Mouse (Mus musculus) kidney, embryonic 15.5 days (tissue): ENCODE data around the gene Ndufa13. TPM values are rescaled to one million over a fixed set of nuclear protein-coding genes. Genes with fewer than 3 reads are reported as not detected.

Experiments
- ATAC-seq: fragments of 200-750 bp; cut with Nextera tagmentation; replicated peaks from 2 replicates; pipeline ENCODE4 v1.8.0; 2017; ENCODE audit warnings: moderate TSS enrichment; ENCODE audit not compliant: low FRiP score
- H3K27ac ChIP-seq: fragments of 300-500 bp; sonication (generic); 2 replicates; pipeline ENCODE4 v1.5.1; 2015; ENCODE audit warnings: mild to moderate bottlenecking, inconsistent platforms
- H3K27me3 ChIP-seq: fragments of 300-500 bp; sonication (generic); 2 replicates; pipeline ENCODE4 v1.6.1; 2015; ENCODE audit warnings: inconsistent platforms
- H3K36me3 ChIP-seq: fragments of 300-500 bp; sonication (generic); 2 replicates; pipeline ENCODE4 v1.6.1; 2015; ENCODE audit warnings: inconsistent platforms
- H3K4me1 ChIP-seq: fragments of 300-500 bp; sonication (generic); 2 replicates; pipeline ENCODE4 v1.6.1; 2015; ENCODE audit warnings: inconsistent platforms
- H3K4me2 ChIP-seq: fragments of 300-500 bp; sonication (generic); 2 replicates; pipeline ENCODE4 v1.6.1; 2015; ENCODE audit warnings: moderate library complexity, mild to moderate bottlenecking, inconsistent platforms
- H3K4me3 ChIP-seq: fragments of 300-500 bp; sonication (generic); replicated peaks from 2 replicates; pipeline ENCODE4 v1.5.1; 2015; ENCODE audit warnings: mild to moderate bottlenecking, inconsistent platforms
- H3K9ac ChIP-seq: fragments of 300-500 bp; sonication (generic); 2 replicates; pipeline ENCODE4 v1.6.1; 2015; ENCODE audit warnings: mild to moderate bottlenecking, inconsistent platforms
- H3K9me3 ChIP-seq: fragments of 300-500 bp; sonication (generic); replicated peaks from 2 replicates; pipeline ENCODE4 v1.6.1; 2016; ENCODE audit warnings: inconsistent platforms
- WGBS: fragments of 180-500 bp; shearing (Covaris S2); methylation state at CpG from one replicate; pipeline ENCODE4 v1.1.7; 2015; ENCODE audit warnings: mixed read lengths; 5-methylcytosine and 5-hydroxymethylcytosine counted together
- polyA plus RNA-seq: library from polyadenylated mRNA; unstranded; fragments of >200 nt; fragmentation: Nextera tagmentation; extraction: Ambion mirVana; gene quantifications from 2 replicates; pipeline ENCODE4 v1.2.1, GENCODE M21; 2015

Ndufa13 gene
- polyA plus RNA-seq, 1 experiment from 2014 or later: 205 TPM

DNA sequence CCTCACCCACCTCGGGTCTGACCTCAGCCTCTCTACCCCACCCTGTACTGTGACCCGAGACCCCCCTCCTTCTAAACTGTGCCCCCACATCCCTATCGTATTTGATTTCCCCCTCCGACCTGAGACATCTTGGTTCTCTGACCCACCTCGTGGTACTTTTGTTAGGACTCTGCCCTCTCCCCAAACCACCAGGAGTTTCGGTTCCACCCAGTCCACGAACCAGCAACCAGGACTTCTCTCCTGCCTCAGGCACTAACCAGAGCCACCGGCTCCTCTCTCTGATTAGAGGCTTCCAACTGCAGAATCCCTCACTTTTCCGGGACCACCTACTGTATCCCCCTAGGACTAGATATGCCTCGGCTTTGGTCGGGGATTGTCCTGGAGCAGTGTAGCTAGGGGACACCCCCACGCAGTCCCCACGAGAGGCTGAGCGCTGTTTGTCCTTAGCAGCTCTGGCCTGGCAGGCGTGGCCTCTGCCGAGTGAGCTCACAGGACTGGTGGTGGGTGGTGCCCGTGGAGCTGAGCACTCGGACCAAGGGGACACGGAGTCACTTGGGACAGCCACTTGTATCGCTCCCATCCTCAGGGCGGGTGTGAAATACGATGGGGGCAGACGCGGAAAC is 14.0 kb downstream of the Ndufa13 start:
- no peak overlapping the region for H3K27ac ChIP-seq
- no peak for ATAC-seq
- peak overlapping the region; percentile 55 for H3K4me2 ChIP-seq
- peak overlapping the region; percentile 31 for H3K4me3 ChIP-seq
- 4% methylated on average over 24 of the region's 24 CpGs for WGBS
- H3K4me1 ChIP-seq: peaks cover 41% of the 10 kb centered on the region
- H3K9me3 ChIP-seq: no peaks in the 10 kb centered on the region
- peaks cover 76% of the 10 kb centered on the region for H3K27me3 ChIP-seq
- peaks cover 12% of the 10 kb centered on the region for H3K36me3 ChIP-seq
- no peak overlapping the region for H3K9ac ChIP-seq

DNA sequence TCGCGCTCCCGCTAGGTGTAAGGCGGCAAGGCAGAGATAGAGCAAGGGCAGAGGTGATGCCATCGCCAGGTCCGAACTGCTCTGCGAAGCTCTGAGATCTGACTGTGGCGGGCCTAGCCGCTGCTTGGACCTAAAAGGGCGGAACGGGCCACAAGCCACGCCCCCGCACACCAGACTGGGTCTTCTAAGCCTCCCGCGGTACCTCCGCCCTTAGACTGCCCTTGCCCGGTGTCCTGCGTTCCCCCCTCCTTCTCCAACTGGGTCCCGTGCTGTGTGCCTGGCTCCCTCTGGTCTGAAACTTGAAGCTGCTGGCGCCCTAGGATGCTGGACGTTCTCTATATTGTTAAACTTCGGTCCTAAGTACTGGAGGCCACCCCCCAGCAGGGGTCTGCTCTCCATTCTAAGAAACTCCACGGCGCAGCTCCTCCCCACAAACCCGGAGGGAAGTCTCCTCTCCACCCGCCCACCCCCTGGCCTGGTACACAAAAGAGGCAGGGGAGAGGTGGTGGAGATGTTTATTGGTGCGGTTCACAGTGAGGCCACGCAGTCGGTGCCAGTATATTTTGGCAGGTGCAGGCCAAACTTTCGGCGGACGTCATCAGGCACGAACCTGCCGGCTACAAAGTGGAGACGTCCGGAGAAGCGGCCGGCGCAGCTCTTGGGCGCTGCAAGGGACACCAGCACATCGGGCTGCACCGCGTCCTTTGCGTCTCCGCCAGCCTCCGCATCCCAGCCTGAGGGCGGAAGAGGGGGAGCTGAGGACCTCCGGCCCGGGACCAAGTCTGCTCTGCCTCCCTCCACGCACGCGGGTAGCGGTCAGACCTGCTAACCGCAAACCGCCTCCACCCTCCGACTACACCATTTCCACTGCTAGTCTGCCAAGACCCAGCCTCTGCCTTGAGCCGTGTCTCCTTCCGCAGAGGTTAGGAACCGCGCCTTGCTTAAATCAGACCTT is 14.8 kb downstream of the Ndufa13 start, which contains the start of gene Cilp2:
Cilp2 (minus strand) TSS at position 399 of the 955 bp plus-strand sequence.
- Histone ChIP-seq H3K36me3 (0 out of 2 replicates have a peak, but pooled peaks cover 4% of the 10 kb centered on the region), H3K27me3 (peaks cover 84% of the 10 kb centered on the region), H3K27ac (no peak within 1 kb of the TSS), H3K9me3 (no peaks in the 10 kb centered on the region), H3K4me3 (peak within 1 kb of the TSS; percentile 31), H3K9ac (no peak within 1 kb of the TSS), H3K4me2 (peak within 1 kb of the TSS; percentile 55), H3K4me1 (peaks cover 48% of the 10 kb centered on the region)
- WGBS: 1% methylated on average over 59 of the region's 60 CpGs
- no peak; the same call in 1 of the 2 replicates for ATAC-seq

GRCm38 (mm10) chr8:69884141-69884540 is 18.2 kb downstream of the Ndufa13 start:
- no peak for ATAC-seq
- Histone ChIP-seq H3K36me3 (no peaks in the 10 kb centered on the region), H3K4me1 (peaks cover 60% of the 10 kb centered on the region), H3K4me3 (no peak overlapping the region), H3K9ac (no peak overlapping the region), H3K4me2 (no peak overlapping the region), H3K27me3 (peaks cover 100% of the 10 kb centered on the region), H3K9me3 (no peaks in the 10 kb centered on the region), H3K27ac (no peak overlapping the region)
- WGBS: 57% methylated on average over 13 of the region's 13 CpGs

- H3K4me2 ChIP-seq: peak overlapping the region; percentile 67
- 11% methylated on average over 52 of the region's 52 CpGs for WGBS
These were observed 19.3 kb downstream of the Ndufa13 start for GRCm38 (mm10) chr8:69882833-69883600.

DNA sequence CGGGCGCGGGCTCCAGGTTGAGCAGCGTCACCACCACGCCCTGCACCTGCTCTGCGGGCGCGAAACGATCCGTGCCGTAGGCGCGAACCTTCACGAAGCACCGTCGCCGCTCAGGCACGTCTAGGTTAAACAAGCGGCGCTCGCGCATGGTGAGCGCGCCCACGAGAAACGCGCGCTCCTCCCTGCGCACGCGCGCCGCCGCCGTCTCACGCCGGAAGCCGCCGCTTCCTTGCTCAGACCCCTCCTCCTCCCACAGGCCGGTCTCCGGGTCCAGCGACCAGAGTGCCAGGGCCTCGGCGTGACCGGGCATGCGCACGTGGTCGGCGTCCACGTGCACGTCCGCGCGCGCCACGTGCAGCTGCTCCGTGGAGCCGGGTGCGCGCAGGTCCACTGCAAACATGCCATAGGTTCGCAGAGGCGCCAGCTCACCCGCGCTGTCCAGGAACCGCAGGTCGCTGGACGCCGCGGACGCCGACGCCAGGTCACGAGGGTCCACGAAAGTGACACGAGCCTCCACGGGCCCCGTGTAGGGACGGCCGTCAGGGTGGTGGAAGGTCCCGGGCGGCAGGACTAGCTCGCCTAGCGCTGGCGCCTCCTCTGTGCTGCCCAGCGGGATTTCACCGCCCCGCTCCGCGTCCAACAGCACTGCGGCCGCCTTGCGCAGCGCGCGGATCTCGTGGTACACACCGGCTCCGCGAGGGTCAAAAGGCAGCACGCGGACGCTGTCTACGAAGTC is 20.2 kb downstream of the Ndufa13 start:
- peaks cover 94% of the 10 kb centered on the region for H3K27me3 ChIP-seq
- peak overlapping the region; percentile 29; the same call in 1 of the 2 replicates for H3K9ac ChIP-seq
- H3K27ac ChIP-seq: no peak overlapping the region
- peak overlapping the region; percentile 48 for H3K4me3 ChIP-seq
- peak overlapping the region; percentile 67 for H3K4me2 ChIP-seq
- ATAC-seq: peak; percentile 31
- no peaks in the 10 kb centered on the region for H3K9me3 ChIP-seq
- 5% methylated on average over 102 of the region's 103 CpGs for WGBS
- H3K4me1 ChIP-seq: peaks cover 40% of the 10 kb centered on the region
- no peaks in the 10 kb centered on the region for H3K36me3 ChIP-seq

More at GRCm38 (mm10) chr8:69882833-69883600, 19.3 kb downstream of the Ndufa13 start:
- Histone ChIP-seq H3K4me3 (peak overlapping the region; percentile 48), H3K4me1 (peaks cover 48% of the 10 kb centered on the region), H3K9me3 (no peaks in the 10 kb centered on the region), H3K9ac (no peak overlapping the region), H3K27ac (no peak overlapping the region), H3K36me3 (no peaks in the 10 kb centered on the region), H3K27me3 (peaks cover 94% of the 10 kb centered on the region)
- ATAC-seq: no peak

- 17% methylated on average over 78 of the region's 79 CpGs for WGBS
- no peaks in the 10 kb centered on the region for H3K9me3 ChIP-seq
- H3K4me3 ChIP-seq: peak overlapping the region; percentile 48
- ATAC-seq: no peak
- no peak overlapping the region for H3K27ac ChIP-seq
- peaks cover 92% of the 10 kb centered on the region for H3K27me3 ChIP-seq
- H3K36me3 ChIP-seq: no peaks in the 10 kb centered on the region
- H3K9ac ChIP-seq: 0 out of 2 replicates have a peak overlapping the region, but pooled peaks have one; percentile 29
- peaks cover 32% of the 10 kb centered on the region for H3K4me1 ChIP-seq
- peak overlapping the region; percentile 67 for H3K4me2 ChIP-seq
These were observed 21.0 kb downstream of the Ndufa13 start for GRCm38 (mm10) chr8:69881261-69881865.

GRCm38 (mm10) chr8:69880841-69881240 is 21.5 kb downstream of the Ndufa13 start:
- Histone ChIP-seq H3K27ac (no peak overlapping the region), H3K9ac (no peak overlapping the region), H3K4me3 (peak overlapping the region; percentile 48), H3K27me3 (peaks cover 90% of the 10 kb centered on the region), H3K36me3 (no peaks in the 10 kb centered on the region), H3K4me1 (peaks cover 27% of the 10 kb centered on the region), H3K4me2 (peak overlapping the region; percentile 67), H3K9me3 (no peaks in the 10 kb centered on the region)
- ATAC-seq: no peak
- 9% methylated on average over 37 of the region's 37 CpGs for WGBS

DNA sequence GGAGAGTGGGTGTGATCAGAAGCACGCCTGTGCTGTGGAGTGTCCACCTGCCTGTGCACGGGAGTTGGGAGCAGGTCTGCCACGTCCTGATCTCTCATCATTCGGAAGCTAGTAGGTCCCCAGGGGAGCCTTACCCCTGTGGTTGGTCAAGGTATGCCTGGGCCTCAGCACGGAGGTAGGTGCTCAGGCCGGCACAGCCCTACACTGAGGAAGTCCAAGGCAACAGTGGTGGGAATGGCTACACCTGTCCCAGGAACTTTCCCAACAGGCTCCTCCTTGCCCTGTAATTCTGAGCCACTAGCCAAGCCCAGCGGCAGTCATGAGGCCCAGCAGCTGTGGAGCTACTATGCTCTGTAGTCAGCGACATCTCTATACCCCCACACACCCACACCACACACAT is 22.7 kb downstream of the Ndufa13 start:
- Histone ChIP-seq H3K9ac (no peak overlapping the region), H3K27ac (no peak overlapping the region), H3K4me2 (no peak overlapping the region), H3K9me3 (no peaks in the 10 kb centered on the region), H3K27me3 (peaks cover 81% of the 10 kb centered on the region), H3K4me3 (no peak overlapping the region), H3K36me3 (no peaks in the 10 kb centered on the region), H3K4me1 (peaks cover 27% of the 10 kb centered on the region)
- 72% methylated on average over 8 of the region's 8 CpGs for WGBS
- no peak for ATAC-seq

DNA sequence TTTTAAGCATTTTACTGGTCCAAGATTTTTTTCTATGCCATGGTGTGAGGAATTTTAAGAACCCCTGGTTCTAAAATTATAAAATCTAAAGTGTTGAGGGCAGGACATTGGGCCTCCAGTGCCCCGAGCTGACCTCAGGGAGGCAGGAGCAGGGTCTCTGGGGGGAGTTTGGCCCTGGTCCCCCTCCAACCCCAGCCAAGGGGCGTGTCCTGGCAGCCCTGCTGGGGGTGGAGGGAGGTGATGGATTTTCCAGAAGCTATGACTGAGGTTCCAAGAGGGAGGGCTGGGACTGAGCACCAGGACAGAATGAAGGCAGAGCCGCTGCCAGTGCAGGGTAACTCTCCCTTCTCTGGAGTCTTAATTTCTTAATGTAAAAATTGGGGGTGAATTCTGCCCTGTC is 24.4 kb downstream of the Ndufa13 start:
- peaks cover 66% of the 10 kb centered on the region for H3K27me3 ChIP-seq
- H3K4me3 ChIP-seq: no peak overlapping the region
- H3K36me3 ChIP-seq: no peaks in the 10 kb centered on the region
- no peak overlapping the region for H3K9ac ChIP-seq
- no peak overlapping the region for H3K27ac ChIP-seq
- H3K4me1 ChIP-seq: peaks cover 27% of the 10 kb centered on the region
- no peaks in the 10 kb centered on the region for H3K9me3 ChIP-seq
- WGBS: 66% methylated on average over 3 of the region's 3 CpGs
- H3K4me2 ChIP-seq: no peak overlapping the region
- ATAC-seq: no peak

GRCm38 (mm10) chr8:69877396-69877795 is 25.0 kb downstream of the Ndufa13 start:
- WGBS: 83% methylated on average over 4 of the region's 4 CpGs
- no peak overlapping the region for H3K4me2 ChIP-seq

GRCm38 (mm10) chr8:69876967-69877366 is 25.4 kb downstream of the Ndufa13 start:
- no peak overlapping the region for H3K4me3 ChIP-seq
- H3K4me1 ChIP-seq: peaks cover 17% of the 10 kb centered on the region
- H3K27me3 ChIP-seq: peaks cover 55% of the 10 kb centered on the region
- no peak for ATAC-seq
- no peak overlapping the region for H3K9ac ChIP-seq
- H3K4me2 ChIP-seq: no peak overlapping the region
- WGBS: 69% methylated on average over 10 of the region's 10 CpGs
- no peaks in the 10 kb centered on the region for H3K9me3 ChIP-seq
- no peaks in the 10 kb centered on the region for H3K36me3 ChIP-seq
- H3K27ac ChIP-seq: no peak overlapping the region

More at GRCm38 (mm10) chr8:69877396-69877795, 25.0 kb downstream of the Ndufa13 start:
- no peak for ATAC-seq
- H3K4me1 ChIP-seq: peaks cover 21% of the 10 kb centered on the region
- no peak overlapping the region for H3K4me3 ChIP-seq
- H3K27ac ChIP-seq: no peak overlapping the region
- H3K27me3 ChIP-seq: peaks cover 60% of the 10 kb centered on the region
- H3K9ac ChIP-seq: no peak overlapping the region
- no peaks in the 10 kb centered on the region for H3K9me3 ChIP-seq
- H3K36me3 ChIP-seq: no peaks in the 10 kb centered on the region
